Mouse (Mus musculus): Measurements from ENCODE around the gene Lhx8.

Gene Lhx8

GRCm38 (mm10) chr3:154330181-154331002 is at the start of gene Lhx8:
Gene Lhx8, minus strand, starts transcription at chr3:154330659.
- peak; percentile 79 for DNase-seq (ENCODE audit: low read depth, low spot score)

DNA sequence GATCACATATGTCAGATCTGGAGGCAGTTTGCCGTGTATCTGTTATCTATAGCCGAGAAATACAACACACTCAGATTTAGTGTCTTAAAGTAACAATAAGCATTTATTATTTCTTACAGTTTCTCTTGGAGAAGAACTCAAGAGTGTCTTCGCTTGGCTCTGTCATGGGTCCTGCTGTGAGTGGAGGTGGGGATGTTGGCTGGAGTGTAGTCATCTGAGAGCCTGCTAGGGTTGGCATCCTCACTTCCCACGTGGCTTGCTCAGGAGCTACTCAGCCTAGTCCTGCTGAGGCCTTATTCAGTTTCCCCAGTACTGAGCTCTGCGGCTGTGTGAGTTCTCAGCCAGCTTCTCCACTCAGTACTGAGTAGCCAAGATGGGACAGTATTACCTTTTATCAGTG is 43.1 kb upstream of the Lhx8 start:
- no peak for DNase-seq (ENCODE audit: low read depth, low spot score)

GRCm38 (mm10) chr3:154372688-154373087 is 42.2 kb upstream of the Lhx8 start:
- no peak for DNase-seq (ENCODE audit: low read depth, low spot score)

GRCm38 (mm10) chr3:154367327-154367726 is 36.9 kb upstream of the Lhx8 start:
- no peak for DNase-seq (ENCODE audit: low read depth, low spot score)

DNA sequence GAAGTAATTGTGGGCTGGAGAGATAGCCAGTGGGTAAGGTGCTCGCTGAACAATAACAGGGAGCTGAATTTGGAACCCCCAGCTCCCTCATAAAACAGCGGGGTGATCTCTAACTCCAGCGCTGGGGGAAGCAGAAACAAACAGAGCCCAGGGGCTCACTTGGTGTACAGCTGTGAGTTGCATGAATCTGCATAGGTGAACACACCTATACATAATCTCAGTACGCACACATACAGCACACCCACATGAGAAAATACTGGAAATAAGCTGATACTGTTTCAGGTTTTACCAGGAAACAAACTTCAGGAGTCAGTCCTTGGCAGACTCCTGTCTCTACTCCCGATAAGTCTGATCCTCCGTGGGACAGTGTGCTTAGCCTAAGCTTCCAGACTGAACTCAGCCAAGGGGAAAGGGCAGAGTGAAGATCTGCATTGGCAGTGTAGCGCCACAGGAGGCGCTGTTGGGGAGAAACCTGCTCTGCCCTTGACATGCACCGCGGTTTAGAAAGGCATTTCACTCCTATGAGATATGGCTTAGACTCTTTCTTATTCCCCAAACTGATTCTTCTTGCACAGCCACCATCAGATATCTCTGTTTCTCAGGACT is 34.2 kb upstream of the Lhx8 start:
- peak; percentile 91 for DNase-seq (ENCODE audit: low read depth, low spot score)

- DNase-seq (ENCODE audit: low read depth, low spot score) = no peak
These were observed 33.0 kb upstream of the Lhx8 start for GRCm38 (mm10) chr3:154363507-154363906.

DNA sequence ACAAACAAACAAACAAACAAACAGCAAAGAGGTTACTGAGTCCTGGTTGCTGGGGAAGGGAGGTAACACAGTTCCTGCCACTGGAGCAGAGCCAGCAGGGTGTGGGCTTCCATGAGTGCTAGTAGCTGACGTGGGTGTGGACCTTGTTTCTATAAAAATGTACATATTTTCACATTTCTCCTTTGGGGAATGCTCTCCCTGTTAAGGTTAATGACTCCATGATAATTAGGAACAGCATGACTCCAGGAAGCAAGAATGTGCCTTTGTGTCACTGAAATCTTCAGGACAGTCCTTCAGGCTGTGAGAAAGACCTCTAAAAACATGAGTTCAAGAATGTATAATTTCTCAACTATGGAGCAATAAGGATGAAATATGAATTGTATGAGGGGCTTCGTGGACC is 28.8 kb upstream of the Lhx8 start:
- DNase-seq (ENCODE audit: low read depth, low spot score) = peak; percentile 54

DNA sequence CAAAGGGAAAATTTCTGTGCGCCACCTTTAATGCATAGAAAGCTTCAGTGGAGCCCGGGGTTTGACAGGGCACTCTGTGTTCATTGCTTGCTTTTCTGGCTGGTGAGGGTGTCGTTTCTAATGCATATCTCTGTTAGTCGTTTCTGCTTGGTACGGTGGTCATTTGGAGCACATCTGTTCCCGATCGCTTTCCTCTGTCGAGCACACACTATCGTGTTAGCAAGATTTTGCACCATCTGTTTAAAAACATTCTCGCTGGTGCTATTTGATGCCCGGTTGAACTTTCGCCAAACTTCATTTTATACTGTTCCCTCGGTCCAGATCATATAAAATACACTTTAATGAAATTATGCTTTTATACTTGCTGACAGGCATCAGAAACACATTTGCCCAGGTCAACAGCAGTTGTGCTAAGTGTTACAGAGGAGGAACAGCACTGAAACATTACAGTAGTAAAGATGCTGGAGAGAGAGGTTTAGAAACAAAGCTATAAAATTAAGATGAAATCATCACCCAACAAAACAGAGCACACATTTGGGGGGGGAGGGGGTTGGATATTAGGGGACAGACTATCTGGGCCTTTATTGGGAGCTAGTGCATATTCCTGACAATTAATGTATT is 9.9 kb upstream of the Lhx8 start:
- DNase-seq (ENCODE audit: low read depth, low spot score) = no peak

DNA sequence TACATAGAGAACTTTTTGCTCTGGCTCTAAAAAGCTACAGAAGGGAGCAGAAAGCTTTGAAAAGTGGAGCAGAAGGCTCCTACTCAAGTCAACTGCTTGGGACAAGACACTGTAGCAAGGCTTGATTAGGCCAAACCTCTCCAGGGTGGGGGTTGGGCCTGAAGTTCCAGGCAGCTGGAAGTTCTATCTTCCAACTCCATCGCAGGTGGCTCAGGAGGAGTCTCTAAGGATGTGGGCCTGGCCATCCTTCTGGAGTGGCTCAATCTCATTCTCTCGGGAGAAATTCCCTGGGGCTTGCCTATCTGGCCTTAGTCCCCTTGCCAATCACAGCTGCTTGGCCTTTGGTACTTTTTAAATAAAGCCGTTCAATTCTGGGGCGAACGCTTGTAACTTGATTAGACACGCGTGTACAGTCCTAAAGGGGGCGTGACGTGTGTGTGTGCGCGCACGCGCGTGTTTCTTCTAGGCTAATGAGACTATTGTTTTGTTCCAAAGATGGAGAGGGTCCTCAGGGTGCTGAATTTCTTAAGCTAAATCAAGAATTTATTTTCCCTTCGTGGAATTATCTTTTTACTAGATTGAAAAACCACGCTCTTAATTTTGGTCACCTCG is 9.3 kb upstream of the Lhx8 start:
- DNase-seq (ENCODE audit: low read depth, low spot score) = no peak

DNA sequence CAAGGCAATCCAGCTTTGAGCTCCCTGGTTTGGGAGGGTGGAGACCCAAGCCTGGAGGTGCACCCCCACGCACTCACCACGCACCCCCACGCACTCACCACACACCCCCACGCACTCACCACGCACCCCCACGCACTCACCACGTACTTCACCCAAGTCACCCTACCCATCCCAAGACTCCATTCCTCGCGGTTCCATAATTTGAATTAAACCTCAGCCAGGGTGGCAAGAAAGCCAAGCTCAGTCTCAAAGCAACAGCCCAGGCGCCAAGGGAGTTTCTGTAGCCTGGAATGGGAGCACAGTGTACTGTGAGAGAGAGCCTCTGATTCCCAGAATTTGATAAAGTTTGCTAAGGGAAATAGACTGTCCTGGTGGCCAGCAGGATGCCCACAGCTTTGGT is 4.3 kb upstream of the Lhx8 start:
- DNase-seq (ENCODE audit: low read depth, low spot score) = no peak

GRCm38 (mm10) chr3:154333401-154333999 is 3.0 kb upstream of the Lhx8 start:
- peak; percentile 7 for DNase-seq (ENCODE audit: low read depth, low spot score)

- DNase-seq (ENCODE audit: low read depth, low spot score) = no peak
These were observed 2.5 kb upstream of the Lhx8 start for GRCm38 (mm10) chr3:154332941-154333340.

GRCm38 (mm10) chr3:154332213-154332530 is 1.7 kb upstream of the Lhx8 start:
- DNase-seq (ENCODE audit: low read depth, low spot score) = peak; percentile 26

GRCm38 (mm10) chr3:154331506-154332212 is 1.2 kb upstream of the Lhx8 start:
- DNase-seq (ENCODE audit: low read depth, low spot score) = peak; percentile 16

GRCm38 (mm10) chr3:154331003-154331340 is 513 bp upstream of the Lhx8 start:
- DNase-seq (ENCODE audit: low read depth, low spot score) = no peak

- peak; percentile 73 for DNase-seq (ENCODE audit: low read depth, low spot score)
These were observed 907 bp downstream of the Lhx8 start for GRCm38 (mm10) chr3:154329323-154330180.

- peak; percentile 35 for DNase-seq (ENCODE audit: low read depth, low spot score)
These were observed 1.6 kb downstream of the Lhx8 start for GRCm38 (mm10) chr3:154328721-154329322.

GRCm38 (mm10) chr3:154327883-154328720 is 2.4 kb downstream of the Lhx8 start:
- DNase-seq (ENCODE audit: low read depth, low spot score) = peak; percentile 60

All from ZHBTc4 (cell line).